Mouse (Mus musculus): Measurements from ENCODE around the gene Gm5065.

The Gm5065 gene

DNA sequence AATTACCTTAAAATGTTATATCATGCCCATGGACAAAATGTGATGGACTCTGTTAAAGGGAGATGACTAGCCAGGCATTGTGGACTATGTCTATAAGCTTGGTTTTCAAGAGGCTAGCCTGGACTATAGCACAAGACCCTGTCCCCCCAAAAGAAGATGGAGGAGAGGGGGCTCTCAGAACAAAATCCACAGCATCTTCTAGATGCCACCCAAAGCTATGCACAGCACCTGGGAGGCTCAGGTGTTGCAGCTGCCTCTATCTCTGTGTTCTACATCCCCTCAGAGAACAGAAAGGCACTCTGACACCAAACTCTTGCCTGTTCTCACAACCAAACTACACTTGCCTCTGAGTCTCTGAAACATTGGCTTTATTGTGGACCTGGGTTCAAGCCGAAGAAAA lies at the start of gene Gm5065:
TSS of gene Gm5065 (plus strand) at position 301 of the 400 bp plus-strand sequence.
- no peak for DNase-seq (ENCODE audit: low spot score in 2 of 2)

DNA sequence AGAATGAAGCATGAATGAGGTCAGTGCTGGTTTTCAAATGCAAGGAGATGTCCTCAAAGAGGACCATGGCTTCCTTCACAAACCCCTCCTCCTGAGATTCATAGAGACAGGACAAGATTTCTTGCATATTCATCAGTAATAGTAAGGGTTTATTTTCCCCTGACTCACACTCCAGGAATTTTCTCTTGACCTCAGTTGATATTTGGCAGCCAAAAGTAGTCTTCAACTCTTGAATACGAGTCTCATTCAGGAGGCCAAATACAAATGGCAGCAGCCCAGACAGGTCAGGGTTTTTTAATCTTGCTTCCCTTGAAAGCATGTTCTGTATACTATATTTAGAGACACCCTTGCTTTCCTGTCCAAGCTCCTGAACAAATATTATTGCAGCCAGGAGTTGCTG lies 22.8 kb upstream of the Gm5065 start:
- no peak for DNase-seq (ENCODE audit: low spot score in 2 of 2)

DNA sequence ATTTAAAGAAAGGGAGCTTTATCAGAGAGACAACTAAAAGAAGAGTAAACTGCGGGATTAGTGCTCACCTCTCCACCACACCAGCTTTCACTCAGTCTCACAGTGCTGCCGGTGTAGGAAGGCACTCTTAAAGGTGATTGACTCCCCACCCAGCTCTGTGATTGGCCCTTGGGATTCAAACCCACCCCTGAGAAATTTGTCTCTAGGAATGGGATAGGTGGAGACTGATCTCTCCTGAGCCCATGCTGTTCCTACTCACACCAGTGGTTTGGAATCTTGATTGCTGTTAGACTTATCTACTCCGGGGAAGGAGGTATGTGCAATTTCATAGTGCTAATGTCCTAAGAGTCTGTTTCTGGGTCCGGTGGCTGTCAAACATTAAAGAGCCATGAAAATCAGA lies 598 bp downstream of the Gm5065 start, which contains the start of gene Nlrp2:
TSS of gene Nlrp2 (minus strand) at position 101 of the 400 bp plus-strand sequence.
- no peak for DNase-seq (ENCODE audit: low spot score in 2 of 2)

DNA sequence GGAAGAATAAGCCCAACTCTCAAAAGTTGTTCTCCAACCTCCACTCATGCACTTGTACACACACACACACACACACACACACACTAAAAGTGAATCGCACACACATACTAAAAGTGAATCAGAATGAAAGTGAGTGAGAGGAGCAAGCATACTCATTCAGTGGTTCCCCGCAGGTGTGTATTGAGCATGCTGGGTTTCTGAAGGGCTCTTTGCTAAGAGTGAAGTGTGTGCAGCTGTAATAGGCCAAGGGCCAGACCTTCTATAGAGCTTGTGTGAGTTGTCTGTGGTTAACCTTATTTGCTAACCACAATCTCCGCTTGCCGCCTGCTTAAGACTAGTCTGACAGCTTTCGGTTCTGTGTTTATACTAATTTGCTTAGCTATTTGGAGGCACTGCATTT lies 13.3 kb downstream of the Gm5065 start:
- DNase-seq (ENCODE audit: low spot score in 2 of 2) = no peak

DNA sequence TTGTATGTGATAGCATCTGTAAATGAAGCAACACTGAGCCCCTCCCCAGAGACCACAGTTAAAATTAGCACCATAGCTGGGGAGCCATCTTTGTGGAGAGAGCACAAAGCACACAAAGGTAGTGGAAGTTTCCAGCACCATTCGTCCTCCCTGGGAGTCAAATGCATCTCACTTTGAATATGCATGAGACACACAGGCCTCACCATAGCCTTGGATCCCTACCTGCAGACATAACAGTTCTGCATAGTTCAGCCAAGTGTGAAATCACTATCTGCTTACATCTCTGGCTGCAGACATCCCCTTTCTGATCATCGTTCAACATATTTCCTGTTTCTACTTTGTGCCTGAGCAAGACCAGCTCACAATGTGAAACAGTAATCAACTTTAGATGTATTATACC lies 16.4 kb downstream of the Gm5065 start:
- DNase-seq (ENCODE audit: low spot score in 2 of 2) = no peak

DNA sequence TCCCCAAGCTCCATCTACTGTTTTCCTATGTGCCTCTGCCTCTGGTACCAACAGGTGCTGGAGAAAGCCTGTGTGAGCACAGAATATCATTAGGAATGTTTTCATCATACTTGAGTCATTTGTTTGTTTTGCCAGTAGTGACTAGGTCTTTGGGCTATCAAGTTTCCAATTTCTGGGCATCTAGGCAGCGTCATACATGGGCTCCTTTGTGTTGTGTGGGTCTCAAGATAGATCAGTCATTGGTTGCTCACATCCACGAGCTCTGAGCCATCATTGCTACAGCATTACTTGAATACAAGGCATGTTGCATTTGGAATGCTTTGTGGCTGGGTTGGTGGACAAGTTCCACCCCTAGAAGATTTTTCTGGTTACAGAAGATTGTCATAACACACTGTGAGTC lies 55.9 kb downstream of the Gm5065 start:
- no peak for DNase-seq (ENCODE audit: low spot score in 2 of 2)

Data from spleen, postnatal 4 days (tissue).